Mouse (Mus musculus) kidney, adult 2 months (tissue): ENCODE results near the gene Cep131. TPM values are rescaled to one million over a fixed set of nuclear protein-coding genes. Genes with fewer than 3 reads are reported as not detected.
A peak's percentile ranks its signal among the peaks of the same experiment; 100 is the strongest.

Experiments used
- DNase-seq: peaks from one replicate; pipeline ENCODE4 v3.0.0; 2021
- H3K27ac ChIP-seq: fragments of 200-500 bp; 2 replicates; pipeline ENCODE4 v1.5.1; 2012; ENCODE audit warnings: low read depth, low read length, control low read depth, inconsistent platforms; ENCODE audit not compliant: insufficient read depth
- H3K27me3 ChIP-seq: fragments of 200-500 bp; replicated peaks from 2 replicates; pipeline ENCODE4 v1.6.1; 2012; ENCODE audit warnings: mild to moderate bottlenecking, moderate library complexity, low read length, inconsistent platforms; ENCODE audit not compliant: control insufficient read depth, insufficient read depth
- H3K36me3 ChIP-seq: fragments of 200-500 bp; 2 replicates; pipeline ENCODE4 v1.6.1; 2012; ENCODE audit warnings: mild to moderate bottlenecking, moderate library complexity, low read length, inconsistent platforms; ENCODE audit not compliant: control insufficient read depth, insufficient read depth
- H3K4me1 ChIP-seq: fragments of 200-500 bp; 2 replicates; pipeline ENCODE4 v1.6.1; 2011; ENCODE audit warnings: low read length; ENCODE audit not compliant: control insufficient read depth, insufficient read depth
- H3K4me3 ChIP-seq: fragments of 200-500 bp; 2 replicates; pipeline ENCODE4 v1.5.1; 2011; ENCODE audit warnings: mild to moderate bottlenecking, low read depth, low read length, control low read depth; ENCODE audit not compliant: insufficient read depth
- CTCF ChIP-seq: fragments of 200-500 bp; conservative IDR thresholded peaks from 2 replicates; pipeline ENCODE4 v1.5.1; 2011; ENCODE audit warnings: low read depth, mild to moderate bottlenecking, control low read depth, low read length, moderate library complexity, mixed read lengths; ENCODE audit not compliant: insufficient read depth, insufficient read length
- POLR2A ChIP-seq: fragments of 200-500 bp; IDR thresholded peaks from one replicate; pipeline ENCODE4 v1.6.1; 2011; ENCODE audit warnings: low read depth, low read length, control low read depth
- WGBS: fragments of 180-500 bp; shearing (Covaris S2); methylation state at CpG from one replicate; pipeline ENCODE4 v1.1.7; 2018; 5-methylcytosine and 5-hydroxymethylcytosine counted together
- polyA plus RNA-seq: library from polyadenylated mRNA; depleted of rRNA; stranded (reverse); fragments of >200 nt; gene quantifications from 2 replicates; pipeline ENCODE4 v1.2.3, GENCODE M21; 2012

The Cep131 gene
- polyA plus RNA-seq, 1 experiment: 5.8 TPM

GRCm38 (mm10) chr11:120072986-120073647 lies 13.5 kb downstream of the Cep131 start:
- WGBS: 86% methylated on average over 9 of the region's 9 CpGs
- no peak for TF ChIP-seq POLR2A
- no peak; the same call in 1 of the 2 replicates for TF ChIP-seq CTCF
- no peak overlapping the region for H3K4me3 ChIP-seq
- no peak for DNase-seq
- H3K36me3 ChIP-seq: no peaks in the 10 kb centered on the region
- no peak overlapping the region for H3K27ac ChIP-seq
- H3K4me1 ChIP-seq: no peaks in the 10 kb centered on the region
- H3K27me3 ChIP-seq: no peaks in the 10 kb centered on the region

GRCm38 (mm10) chr11:120071731-120072320 lies 14.8 kb downstream of the Cep131 start:
- Histone ChIP-seq H3K4me1 (no peaks in the 10 kb centered on the region), H3K27me3 (no peaks in the 10 kb centered on the region), H3K36me3 (no peaks in the 10 kb centered on the region), H3K27ac (no peak overlapping the region), H3K4me3 (no peak overlapping the region)
- no peak for TF ChIP-seq CTCF
- no peak for TF ChIP-seq POLR2A
- WGBS: 89% methylated on average over 7 of the region's 7 CpGs
- no peak for DNase-seq

GRCm38 (mm10) chr11:120071065-120071464 lies 15.6 kb downstream of the Cep131 start:
- Histone ChIP-seq H3K27me3 (no peaks in the 10 kb centered on the region), H3K4me3 (no peak overlapping the region), H3K4me1 (no peaks in the 10 kb centered on the region), H3K27ac (no peak overlapping the region), H3K36me3 (no peaks in the 10 kb centered on the region)
- WGBS: 69% methylated on average over 12 of the region's 12 CpGs
- TF ChIP-seq POLR2A (no peak), CTCF (no peak)
- peak; percentile 19 for DNase-seq

- TF ChIP-seq CTCF (no peak), POLR2A (no peak)
- DNase-seq: no peak
- H3K4me3 ChIP-seq: no peak overlapping the region
- H3K27me3 ChIP-seq: no peaks in the 10 kb centered on the region
- no peak overlapping the region for H3K27ac ChIP-seq
- H3K4me1 ChIP-seq: no peaks in the 10 kb centered on the region
- no peaks in the 10 kb centered on the region for H3K36me3 ChIP-seq
- WGBS: 95% methylated on average over 27 of the region's 27 CpGs
These were observed 16.2 kb downstream of the Cep131 start for GRCm38 (mm10) chr11:120070286-120070930.

GRCm38 (mm10) chr11:120069261-120069660 lies 17.4 kb downstream of the Cep131 start:
- Histone ChIP-seq H3K4me3 (no peak overlapping the region), H3K4me1 (no peaks in the 10 kb centered on the region), H3K36me3 (no peaks in the 10 kb centered on the region), H3K27ac (no peak overlapping the region), H3K27me3 (no peaks in the 10 kb centered on the region)
- no peak for DNase-seq
- no peak for TF ChIP-seq CTCF
- TF ChIP-seq POLR2A: no peak
- WGBS: 64% methylated on average over 11 of the region's 11 CpGs

- H3K27ac ChIP-seq: no peak overlapping the region
- H3K4me1 ChIP-seq: no peaks in the 10 kb centered on the region
- TF ChIP-seq CTCF: no peak
- 77% methylated on average over 17 of the region's 17 CpGs for WGBS
- H3K27me3 ChIP-seq: no peaks in the 10 kb centered on the region
- DNase-seq: no peak
- H3K4me3 ChIP-seq: no peak overlapping the region
- H3K36me3 ChIP-seq: no peaks in the 10 kb centered on the region
These were observed 18.8 kb downstream of the Cep131 start for GRCm38 (mm10) chr11:120067834-120068233.

- H3K27me3 ChIP-seq: no peaks in the 10 kb centered on the region
- peak; percentile 61 for DNase-seq
- no peak overlapping the region for H3K27ac ChIP-seq
- H3K4me1 ChIP-seq: no peaks in the 10 kb centered on the region
- H3K4me3 ChIP-seq: no peak overlapping the region
- 36% methylated on average over 10 of the region's 10 CpGs for WGBS
- TF ChIP-seq POLR2A (no peak), CTCF (peak; percentile 71)
- no peaks in the 10 kb centered on the region for H3K36me3 ChIP-seq
These were observed 21.3 kb downstream of the Cep131 start for GRCm38 (mm10) chr11:120065291-120065690.
